Mouse (Mus musculus): ENCODE measurements at regions not wholly inside any gene's neighbourhood (a gene's known extent, or its start where the extent isn't known, plus 50 kb on each side); places are given as distances from the start of the nearest gene placed in this dataset.

DNA sequence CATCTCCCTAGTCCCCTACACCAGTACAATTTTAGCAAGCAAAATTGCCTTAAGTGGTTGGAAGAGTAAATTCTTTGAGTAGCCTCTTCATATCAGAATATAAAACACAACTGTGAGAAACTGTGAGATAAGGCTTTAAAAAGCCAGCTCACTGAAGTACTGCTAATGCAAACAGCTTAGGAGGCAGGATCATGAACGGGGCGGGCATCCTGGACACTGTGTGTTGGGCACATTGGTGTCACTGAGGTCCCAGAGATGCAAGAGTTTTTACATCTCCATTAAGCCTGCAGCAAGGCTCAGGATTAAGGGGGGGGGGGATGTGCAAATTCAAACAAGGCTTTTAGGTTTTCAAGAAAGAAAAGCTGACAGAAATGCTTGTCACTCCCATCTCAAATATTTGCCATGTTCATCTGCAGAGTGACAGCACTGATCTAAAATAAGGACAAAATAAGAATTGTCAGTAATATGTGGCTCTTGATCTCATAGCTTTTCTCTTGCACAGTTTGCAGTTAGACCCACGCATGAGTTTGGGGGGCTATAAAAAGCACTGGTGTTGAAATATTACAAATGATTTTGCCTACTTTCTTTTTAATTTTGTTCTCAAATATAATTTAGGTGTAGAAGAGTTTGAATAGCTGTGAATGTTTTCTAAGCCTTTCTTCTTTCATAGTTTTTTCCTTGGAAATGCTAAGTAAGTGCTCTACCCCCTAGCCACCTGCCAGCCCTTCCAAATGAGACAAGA lies 156.2 kb downstream of the Enc1 start:
- TF ChIP-seq CTCF (conservative IDR thresholded peaks at IDR 0.05; ENCODE audit: insufficient read depth, insufficient read length, low read depth, low read length) (no peak), POLR2A (IDR thresholded peaks at IDR 0.05; ENCODE audit: low read depth, low read length) (no peak)
